30 mouse cellular contexts compared by ENCODE assay signal in the genomic region with DNA sequence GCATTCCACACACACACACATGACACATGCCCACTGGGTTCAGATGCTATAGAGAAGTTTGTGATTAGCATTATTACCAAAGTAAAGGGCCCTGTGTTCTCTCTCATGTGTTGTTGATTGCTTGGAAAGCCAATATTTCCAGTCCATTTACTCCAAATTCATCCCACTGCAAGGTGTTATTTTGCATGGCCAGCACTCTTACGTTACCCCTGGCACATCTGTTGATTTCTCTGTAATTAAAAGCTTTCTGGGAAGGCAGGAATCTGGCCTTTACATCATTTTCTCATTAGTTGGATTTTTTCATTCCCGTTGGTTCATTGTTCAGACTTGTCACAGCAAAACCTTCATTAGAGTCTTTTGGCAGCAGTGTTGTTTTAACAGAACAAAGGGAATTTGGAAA. TPM values are rescaled to one million over a fixed set of nuclear protein-coding genes. Genes with fewer than 3 reads are reported as not detected.
A peak's percentile ranks its signal among the peaks of the same experiment; 100 is the strongest.
DNase-seq lines count a peak whose midpoint lies in the region; ATAC-seq and TF ChIP-seq lines count a peak whose summit lies in the region.
"Had no signal": no experiment of that assay in that cellular context is flagged by ENCODE, and none has a peak within 500 bp of the region (broad histone marks: within the 10 kb centered on the region; RNA-seq: fewer than 3 reads in every experiment).

No protein-coding gene starts in this region.

- H3K4me1 ChIP-seq in embryonic facial prominence, embryonic 14.5 days (ENCODE audit: control insufficient read depth, insufficient read depth, low read length), result no peaks in the 10 kb centered on the region
- H3K4me1 ChIP-seq in embryonic facial prominence, embryonic 10.5 days, result no peaks in the 10 kb centered on the region
- H3K4me1 ChIP-seq in midbrain, postnatal 0 days (ENCODE audit: insufficient read depth, low read length), result no peaks in the 10 kb centered on the region
- no peaks in the 10 kb centered on the region for H3K4me1 ChIP-seq in midbrain, embryonic 14.5 days (ENCODE audit: control insufficient read depth, insufficient read depth, low read length)
- no peaks in the 10 kb centered on the region for H3K4me1 ChIP-seq in forebrain, embryonic 15.5 days
- no peaks in the 10 kb centered on the region for H3K4me1 ChIP-seq in kidney, embryonic 15.5 days
- H3K4me1 ChIP-seq: embryonic facial prominence, embryonic 15.5 days; heart, embryonic 12.5 days; liver, embryonic 12.5 days; midbrain, embryonic 13.5 days had no signal

- no peak overlapping the region for H3K4me2 ChIP-seq in embryonic facial prominence, embryonic 14.5 days (ENCODE audit: low read depth, low read length)
- no peak overlapping the region for H3K4me2 ChIP-seq in midbrain, postnatal 0 days (ENCODE audit: low read depth, low read length, poor library complexity, severe bottlenecking)
- H3K4me2 ChIP-seq in midbrain, embryonic 14.5 days (ENCODE audit: low read length), result no peak overlapping the region
- no peak overlapping the region for H3K4me2 ChIP-seq in forebrain, embryonic 15.5 days (replicated peaks)
- no peak overlapping the region for H3K4me2 ChIP-seq in kidney, embryonic 15.5 days
- H3K4me2 ChIP-seq: embryonic facial prominence, embryonic 15.5 days; heart, embryonic 12.5 days; liver, embryonic 12.5 days; midbrain, embryonic 13.5 days had no signal

- DNase-seq in embryonic facial prominence, embryonic 14.5 days (ENCODE audit: low spot score), result peak; percentile 16
- DNase-seq in embryonic facial prominence, embryonic 10.5 days (ENCODE audit: low spot score), result no peak
- DNase-seq in midbrain, postnatal 0 days (ENCODE audit: low spot score), result peak; percentile 6
- DNase-seq in midbrain, embryonic 14.5 days, result no peak
- peak; percentile 58 for DNase-seq in retina, embryonic 14.5 days (ENCODE audit: low spot score)
- no peak for DNase-seq in testis, postnatal 14 days (ENCODE audit: low spot score)
- DNase-seq: adrenal gland, postnatal 10 days; cerebellum, adult 11-12 months; cerebellum, adult 9-11 months; heart, adult 2 months; heart, postnatal 4 days; kidney, adult 11 months; kidney, postnatal 36 days; left cerebral cortex, postnatal 4 days; liver, postnatal 0 days; spleen, adult 18-20 months; thymus, adult 18-20 months; thymus, postnatal 25 days had no signal

- ATAC-seq in embryonic facial prominence, embryonic 14.5 days (ENCODE audit: low read depth), result no peak
- no peak for ATAC-seq in midbrain, postnatal 0 days (ENCODE audit: low FRiP score)
- no peak for ATAC-seq in midbrain, embryonic 14.5 days (ENCODE audit: low FRiP score, low TSS enrichment)
- peak; percentile 80 for ATAC-seq in forebrain, embryonic 15.5 days (replicated peaks)
- no peak for ATAC-seq in kidney, embryonic 15.5 days (replicated peaks; ENCODE audit: low FRiP score)
- ATAC-seq: inflammation-experienced regulatory T-cells, adult 6 months; liver, embryonic 12.5 days; liver, postnatal 0 days; lung, postnatal 0 days; midbrain, embryonic 13.5 days; Patski had no signal

- no peak overlapping the region for H3K4me3 ChIP-seq in embryonic facial prominence, embryonic 14.5 days (ENCODE audit: low read depth, low read length)
- no peak overlapping the region for H3K4me3 ChIP-seq in embryonic facial prominence, embryonic 10.5 days
- H3K4me3 ChIP-seq in midbrain, postnatal 0 days (ENCODE audit: low read depth, low read length), result no peak overlapping the region
- H3K4me3 ChIP-seq in midbrain, embryonic 14.5 days (replicated peaks; ENCODE audit: low read depth, low read length), result no peak overlapping the region
- H3K4me3 ChIP-seq in forebrain, embryonic 15.5 days, result no peak overlapping the region
- no peak overlapping the region for H3K4me3 ChIP-seq in kidney, embryonic 15.5 days (replicated peaks)
- H3K4me3 ChIP-seq: embryonic facial prominence, embryonic 15.5 days; heart, adult 2 months; heart, embryonic 12.5 days; liver, embryonic 12.5 days; midbrain, embryonic 13.5 days had no signal

- TF ChIP-seq CTCF in midbrain, postnatal 0 days (IDR thresholded peaks at IDR 0.05), result no peak

- WGBS in embryonic facial prominence, embryonic 14.5 days, result 34% methylated on average over 2 of the region's 2 CpGs
- 59% methylated on average over 2 of the region's 2 CpGs for WGBS in embryonic facial prominence, embryonic 10.5 days
- WGBS in midbrain, postnatal 0 days, result 64% methylated on average over 2 of the region's 2 CpGs
- WGBS in midbrain, embryonic 14.5 days, result 84% methylated on average over 2 of the region's 2 CpGs
- WGBS in forebrain, embryonic 15.5 days, result 16% methylated on average over 2 of the region's 2 CpGs
- 47% methylated on average over 2 of the region's 2 CpGs for WGBS in kidney, embryonic 15.5 days

- no peak overlapping the region for H3K27ac ChIP-seq in embryonic facial prominence, embryonic 14.5 days (replicated peaks; ENCODE audit: low read depth, low read length)
- no peak overlapping the region for H3K27ac ChIP-seq in embryonic facial prominence, embryonic 10.5 days (replicated peaks)
- H3K27ac ChIP-seq in midbrain, postnatal 0 days (ENCODE audit: low read depth, low read length), result no peak overlapping the region
- H3K27ac ChIP-seq in midbrain, embryonic 14.5 days (replicated peaks; ENCODE audit: low read depth, low read length), result no peak overlapping the region
- no peak overlapping the region for H3K27ac ChIP-seq in forebrain, embryonic 15.5 days (replicated peaks)
- no peak overlapping the region for H3K27ac ChIP-seq in kidney, embryonic 15.5 days
- H3K27ac ChIP-seq: embryonic facial prominence, embryonic 15.5 days; heart, adult 2 months; liver, embryonic 12.5 days; macrophage; midbrain, embryonic 13.5 days had no signal

- H3K36me3 ChIP-seq in embryonic facial prominence, embryonic 14.5 days (ENCODE audit: control insufficient read depth, insufficient read depth, low read length), result no peaks in the 10 kb centered on the region
- H3K36me3 ChIP-seq in embryonic facial prominence, embryonic 10.5 days (replicated peaks), result no peaks in the 10 kb centered on the region
- H3K36me3 ChIP-seq in midbrain, postnatal 0 days (ENCODE audit: insufficient read depth, low read length), result no peaks in the 10 kb centered on the region
- no peaks in the 10 kb centered on the region for H3K36me3 ChIP-seq in midbrain, embryonic 14.5 days (ENCODE audit: control insufficient read depth, insufficient read depth, low read length)
- no peaks in the 10 kb centered on the region for H3K36me3 ChIP-seq in forebrain, embryonic 15.5 days
- H3K36me3 ChIP-seq in kidney, embryonic 15.5 days, result no peaks in the 10 kb centered on the region
- H3K36me3 ChIP-seq: embryonic facial prominence, embryonic 15.5 days; heart, embryonic 12.5 days; liver, embryonic 12.5 days; midbrain, embryonic 13.5 days had no signal

- no peak overlapping the region for H3K9ac ChIP-seq in embryonic facial prominence, embryonic 14.5 days (ENCODE audit: low read depth, low read length)
- H3K9ac ChIP-seq in midbrain, postnatal 0 days (replicated peaks; ENCODE audit: low read length, poor library complexity, severe bottlenecking), result no peak overlapping the region
- H3K9ac ChIP-seq in midbrain, embryonic 14.5 days (replicated peaks; ENCODE audit: low read length), result no peak overlapping the region
- H3K9ac ChIP-seq in forebrain, embryonic 15.5 days (replicated peaks), result no peak overlapping the region
- no peak overlapping the region for H3K9ac ChIP-seq in kidney, embryonic 15.5 days
- H3K9ac ChIP-seq: embryonic facial prominence, embryonic 15.5 days; heart, embryonic 12.5 days; liver, embryonic 12.5 days; liver, postnatal 0 days; midbrain, embryonic 13.5 days had no signal

- H3K9me3 ChIP-seq in embryonic facial prominence, embryonic 14.5 days (ENCODE audit: control insufficient read depth, low read length), result no peaks in the 10 kb centered on the region
- no peaks in the 10 kb centered on the region for H3K9me3 ChIP-seq in embryonic facial prominence, embryonic 10.5 days
- H3K9me3 ChIP-seq in midbrain, postnatal 0 days (ENCODE audit: low read length), result no peaks in the 10 kb centered on the region
- H3K9me3 ChIP-seq in midbrain, embryonic 14.5 days (ENCODE audit: control insufficient read depth, low read length), result no peaks in the 10 kb centered on the region
- no peaks in the 10 kb centered on the region for H3K9me3 ChIP-seq in forebrain, embryonic 15.5 days
- no peaks in the 10 kb centered on the region for H3K9me3 ChIP-seq in kidney, embryonic 15.5 days (replicated peaks)
- H3K9me3 ChIP-seq: embryonic facial prominence, embryonic 15.5 days; heart, embryonic 12.5 days; liver, embryonic 12.5 days; midbrain, embryonic 13.5 days had no signal

- H3K27me3 ChIP-seq in embryonic facial prominence, embryonic 14.5 days (replicated peaks; ENCODE audit: control insufficient read depth, insufficient read depth, low read length), result no peaks in the 10 kb centered on the region
- H3K27me3 ChIP-seq in embryonic facial prominence, embryonic 10.5 days (replicated peaks; ENCODE audit: low read depth, poor library complexity, severe bottlenecking), result no peaks in the 10 kb centered on the region
- no peaks in the 10 kb centered on the region for H3K27me3 ChIP-seq in midbrain, postnatal 0 days (ENCODE audit: insufficient read depth, low read length)
- H3K27me3 ChIP-seq in midbrain, embryonic 14.5 days (ENCODE audit: control insufficient read depth, insufficient read depth, low read length), result no peaks in the 10 kb centered on the region
- H3K27me3 ChIP-seq in forebrain, embryonic 15.5 days, result no peaks in the 10 kb centered on the region
- H3K27me3 ChIP-seq in kidney, embryonic 15.5 days, result no peaks in the 10 kb centered on the region
- H3K27me3 ChIP-seq: CH12.LX; embryonic facial prominence, embryonic 15.5 days; heart, embryonic 12.5 days; liver, embryonic 12.5 days; midbrain, embryonic 13.5 days had no signal

RNA-seq across cellular contexts. Expression of gene Prdm5, which starts 53.1 kb away (rescaled TPM):
- polyA plus RNA-seq in embryonic facial prominence, embryonic 14.5 days (2014; fragmentation: Nextera tagmentation; extraction: Ambion mirVana), result 21.2 and 21.7 TPM in 2 replicates
- 20.8 and 22.2 TPM in 2 replicates for polyA plus RNA-seq in embryonic facial prominence, embryonic 10.5 days (2016; fragmentation: Nextera tagmentation; extraction: Ambion mirVana)
- 6.1 and 6.2 TPM in 2 replicates for total RNA-seq in midbrain, postnatal 0 days (2014; rRNA removed)
- 2.5 and 2.6 TPM in 2 replicates for polyA plus RNA-seq in midbrain, postnatal 0 days (2015; fragmentation: Nextera tagmentation; extraction: Ambion mirVana)
- polyA plus RNA-seq in midbrain, embryonic 14.5 days (2014; fragmentation: Nextera tagmentation; extraction: Ambion mirVana), result 2.9 and 5.7 TPM in 2 replicates
- 5.3 and 6.3 TPM in 2 replicates for polyA plus RNA-seq in forebrain, embryonic 15.5 days (2015; fragmentation: Nextera tagmentation; extraction: Ambion mirVana)
- 20.2 and 21.3 TPM in 2 replicates for polyA plus RNA-seq in kidney, embryonic 15.5 days (2015; fragmentation: Nextera tagmentation; extraction: Ambion mirVana)
- total RNA-seq: CH12.LX had no signal

RNA-seq across cellular contexts. Expression of gene Ndnf, which starts 54.3 kb away (rescaled TPM):
- 11.3 and 12.3 TPM in 2 replicates for polyA plus RNA-seq in embryonic facial prominence, embryonic 14.5 days (2014; fragmentation: Nextera tagmentation; extraction: Ambion mirVana)
- polyA plus RNA-seq in embryonic facial prominence, embryonic 10.5 days (2016; fragmentation: Nextera tagmentation; extraction: Ambion mirVana), result 8.3 and 15.0 TPM in 2 replicates
- total RNA-seq in midbrain, postnatal 0 days (2014; rRNA removed), result 14.0 and 30.2 TPM in 2 replicates
- 2.4 and 3.2 TPM in 2 replicates for polyA plus RNA-seq in midbrain, postnatal 0 days (2015; fragmentation: Nextera tagmentation; extraction: Ambion mirVana)
- polyA plus RNA-seq in midbrain, embryonic 14.5 days (2014; fragmentation: Nextera tagmentation; extraction: Ambion mirVana), result 5.2 and 6.0 TPM in 2 replicates
- polyA plus RNA-seq in forebrain, embryonic 15.5 days (2015; fragmentation: Nextera tagmentation; extraction: Ambion mirVana), result 2.8 and 4.4 TPM in 2 replicates
- polyA plus RNA-seq in kidney, embryonic 15.5 days (2015; fragmentation: Nextera tagmentation; extraction: Ambion mirVana), result 6.7 and 9.1 TPM in 2 replicates
- polyA plus RNA-seq: C2C12, Patski had no signal

Comparison
In these comparisons a context has a peak if more than half of its experiments do, and no peak if none do; other contexts are left out.
1. DNase-seq: peak in embryonic facial prominence, embryonic 14.5 days (single experiment), midbrain, postnatal 0 days (single experiment) and retina, embryonic 14.5 days (single experiment); none in embryonic facial prominence, embryonic 10.5 days (single experiment), midbrain, embryonic 14.5 days (single experiment) and testis, postnatal 14 days (single experiment).